Mouse (Mus musculus): ENCODE results near the gene Sec16b. TPM values are rescaled to one million over a fixed set of nuclear protein-coding genes. Genes with fewer than 3 reads are reported as not detected.

The Sec16b gene
- polyA plus RNA-seq, 1 experiment = 0.64 TPM

- DNase-seq (ENCODE audit: low read depth) = peak; percentile 88
- TF ChIP-seq POLR2A (IDR thresholded peaks at IDR 0.05; ENCODE audit: borderline replicate concordance, extremely low read depth, insufficient read depth, insufficient read length, poor library complexity, severe bottlenecking) (no peak), CTCF (IDR thresholded peaks at IDR 0.05; ENCODE audit: borderline replicate concordance, extremely low read depth, insufficient read depth, insufficient read length) (peak; percentile 80; the same call in 1 of the 2 replicates)
Measured at GRCm38 (mm10) chr1:157536471-157536870, 29.9 kb downstream of the Sec16b start.

GRCm38 (mm10) chr1:157537636-157538035 lies 31.1 kb downstream of the Sec16b start:
- TF ChIP-seq CTCF (IDR thresholded peaks at IDR 0.05; ENCODE audit: borderline replicate concordance, extremely low read depth, insufficient read depth, insufficient read length) (peak; percentile 16; the same call in 1 of the 2 replicates), POLR2A (IDR thresholded peaks at IDR 0.05; ENCODE audit: borderline replicate concordance, extremely low read depth, insufficient read depth, insufficient read length, poor library complexity, severe bottlenecking) (no peak)
- DNase-seq (ENCODE audit: low read depth) = no peak

- TF ChIP-seq CTCF (IDR thresholded peaks at IDR 0.05; ENCODE audit: borderline replicate concordance, extremely low read depth, insufficient read depth, insufficient read length) (no peak), POLR2A (IDR thresholded peaks at IDR 0.05; ENCODE audit: borderline replicate concordance, extremely low read depth, insufficient read depth, insufficient read length, poor library complexity, severe bottlenecking) (no peak)
- no peak for DNase-seq (ENCODE audit: low read depth)
Measured at GRCm38 (mm10) chr1:157545056-157545455, 38.5 kb downstream of the Sec16b start.

GRCm38 (mm10) chr1:157547658-157548057 lies 41.1 kb downstream of the Sec16b start:
- TF ChIP-seq POLR2A (IDR thresholded peaks at IDR 0.05; ENCODE audit: borderline replicate concordance, extremely low read depth, insufficient read depth, insufficient read length, poor library complexity, severe bottlenecking) (no peak), CTCF (IDR thresholded peaks at IDR 0.05; ENCODE audit: borderline replicate concordance, extremely low read depth, insufficient read depth, insufficient read length) (no peak)

GRCm38 (mm10) chr1:157549721-157550120 lies 43.2 kb downstream of the Sec16b start:
- no peak for DNase-seq (ENCODE audit: low read depth)
- TF ChIP-seq POLR2A (IDR thresholded peaks at IDR 0.05; ENCODE audit: borderline replicate concordance, extremely low read depth, insufficient read depth, insufficient read length, poor library complexity, severe bottlenecking) = no peak
- no peak for TF ChIP-seq CTCF (IDR thresholded peaks at IDR 0.05; ENCODE audit: borderline replicate concordance, extremely low read depth, insufficient read depth, insufficient read length)

More at GRCm38 (mm10) chr1:157547658-157548057, 41.1 kb downstream of the Sec16b start:
- DNase-seq (ENCODE audit: low read depth) = no peak

GRCm38 (mm10) chr1:157552749-157553451 lies 46.4 kb downstream of the Sec16b start:
- TF ChIP-seq POLR2A (IDR thresholded peaks at IDR 0.05; ENCODE audit: borderline replicate concordance, extremely low read depth, insufficient read depth, insufficient read length, poor library complexity, severe bottlenecking) (no peak), CTCF (IDR thresholded peaks at IDR 0.05; ENCODE audit: borderline replicate concordance, extremely low read depth, insufficient read depth, insufficient read length) (peak; percentile 99)

GRCm38 (mm10) chr1:157554163-157554562 lies 47.6 kb downstream of the Sec16b start:
- no peak for DNase-seq (ENCODE audit: low read depth)
- no peak for TF ChIP-seq CTCF (IDR thresholded peaks at IDR 0.05; ENCODE audit: borderline replicate concordance, extremely low read depth, insufficient read depth, insufficient read length)
- TF ChIP-seq POLR2A (IDR thresholded peaks at IDR 0.05; ENCODE audit: borderline replicate concordance, extremely low read depth, insufficient read depth, insufficient read length, poor library complexity, severe bottlenecking) = no peak

More at GRCm38 (mm10) chr1:157552749-157553451, 46.4 kb downstream of the Sec16b start:
- DNase-seq (ENCODE audit: low read depth) = peak; percentile 90

- TF ChIP-seq POLR2A (IDR thresholded peaks at IDR 0.05; ENCODE audit: borderline replicate concordance, extremely low read depth, insufficient read depth, insufficient read length, poor library complexity, severe bottlenecking) = no peak
Measured at GRCm38 (mm10) chr1:157554686-157555530, 48.4 kb downstream of the Sec16b start.

GRCm38 (mm10) chr1:157555738-157556137 lies 49.2 kb downstream of the Sec16b start:
- DNase-seq (ENCODE audit: low read depth) = no peak

More at GRCm38 (mm10) chr1:157554686-157555530, 48.4 kb downstream of the Sec16b start:
- DNase-seq (ENCODE audit: low read depth) = no peak

GRCm38 (mm10) chr1:157556439-157556838 lies 49.9 kb downstream of the Sec16b start:
- TF ChIP-seq POLR2A (IDR thresholded peaks at IDR 0.05; ENCODE audit: borderline replicate concordance, extremely low read depth, insufficient read depth, insufficient read length, poor library complexity, severe bottlenecking) = no peak
- peak; percentile 65 for DNase-seq (ENCODE audit: low read depth)

More at GRCm38 (mm10) chr1:157555738-157556137, 49.2 kb downstream of the Sec16b start:
- TF ChIP-seq POLR2A (IDR thresholded peaks at IDR 0.05; ENCODE audit: borderline replicate concordance, extremely low read depth, insufficient read depth, insufficient read length, poor library complexity, severe bottlenecking) (no peak), CTCF (IDR thresholded peaks at IDR 0.05; ENCODE audit: borderline replicate concordance, extremely low read depth, insufficient read depth, insufficient read length) (no peak)

GRCm38 (mm10) chr1:157558145-157558544 lies 51.6 kb downstream of the Sec16b start:
- TF ChIP-seq POLR2A (IDR thresholded peaks at IDR 0.05; ENCODE audit: borderline replicate concordance, extremely low read depth, insufficient read depth, insufficient read length, poor library complexity, severe bottlenecking) (no peak), CTCF (IDR thresholded peaks at IDR 0.05; ENCODE audit: borderline replicate concordance, extremely low read depth, insufficient read depth, insufficient read length) (peak; percentile 20; the same call in 1 of the 2 replicates)

More at GRCm38 (mm10) chr1:157558145-157558544, 51.6 kb downstream of the Sec16b start:
- DNase-seq (ENCODE audit: low read depth) = no peak

Measured in brain, embryonic 14.5 days (tissue).